ENCODE assay signal across 7 mouse cellular contexts in genomic region chr5:135806555-135807262, GRCm38 (mm10). TPM values are rescaled to one million over a fixed set of nuclear protein-coding genes. Genes with fewer than 3 reads are reported as not detected.
DNase-seq lines count a peak whose midpoint lies in the region; ATAC-seq lines count a peak whose summit lies in the region.

Gene Srrm3 (plus strand): TSS chr5:135806890.

- H3K27me3 ChIP-seq in midbrain, embryonic 14.5 days (ENCODE audit: control insufficient read depth, insufficient read depth, low read length): no peaks in the 10 kb centered on the region

- DNase-seq in adrenal gland, adult 2 months: peak; percentile 88
- peak; percentile 92 for DNase-seq in embryo, embryonic 11 days
- peak; percentile 82 for DNase-seq in gastrocnemius, postnatal 25 days
- DNase-seq in kidney, adult 11 months: peak; percentile 79
- peak; percentile 94 for DNase-seq in left cerebral cortex, postnatal 4 days
- peak; percentile 96 for DNase-seq in midbrain, embryonic 14.5 days
- DNase-seq in spleen, adult 12 weeks (ENCODE audit: low spot score): peak; percentile 80

- peak within 1 kb of the TSS; percentile 94 for H3K4me2 ChIP-seq in midbrain, embryonic 14.5 days (ENCODE audit: low read length)

- intact Hi-C loops in left cerebral cortex, postnatal 4 days (cut with DNase I): no loop called here

- H3K9me3 ChIP-seq in midbrain, embryonic 14.5 days (ENCODE audit: control insufficient read depth, low read length): no peaks in the 10 kb centered on the region

- peak within 1 kb of the TSS; percentile 68 for H3K27ac ChIP-seq in midbrain, embryonic 14.5 days (replicated peaks; ENCODE audit: low read depth, low read length)

- H3K36me3 ChIP-seq in midbrain, embryonic 14.5 days (ENCODE audit: control insufficient read depth, insufficient read depth, low read length): 0 out of 2 replicates have a peak, but pooled peaks cover 3% of the 10 kb centered on the region

- peaks cover 32% of the 10 kb centered on the region for H3K4me1 ChIP-seq in midbrain, embryonic 14.5 days (ENCODE audit: control insufficient read depth, insufficient read depth, low read length)

- peak within 1 kb of the TSS; percentile 59 for H3K4me3 ChIP-seq in midbrain, embryonic 14.5 days (replicated peaks; ENCODE audit: low read depth, low read length)

- WGBS in midbrain, embryonic 14.5 days: 4% methylated on average over 29 of the region's 29 CpGs

- peak; percentile 72 for ATAC-seq in midbrain, embryonic 14.5 days (ENCODE audit: low FRiP score, low TSS enrichment)

- peak within 1 kb of the TSS; percentile 96 for H3K9ac ChIP-seq in midbrain, embryonic 14.5 days (replicated peaks; ENCODE audit: low read length)

RNA-seq across cellular contexts. Expression of gene Srrm3, which starts in this region (rescaled TPM):
- total RNA-seq in adrenal gland, adult 2 months (2021): 1 to 10 TPM; 2.8 to 3.9 TPM
- 3.0 and 3.6 TPM in 2 replicates for polyA plus RNA-seq in adrenal gland, adult 2 months (2012; rRNA removed)
- total RNA-seq in gastrocnemius, postnatal 25 days (2021): under 1 TPM; 0.08 to 0.21 TPM
- total RNA-seq in left cerebral cortex, postnatal 4 days (2021): 10 to 100 TPM; 87.6 to 91.5 TPM
- 59.8 and 66.2 TPM in 2 replicates for polyA plus RNA-seq in midbrain, embryonic 14.5 days (2014; fragmentation: Nextera tagmentation; extraction: Ambion mirVana)

Comparison
In these comparisons a context has a peak if more than half of its experiments do, and no peak if none do; other contexts are left out.
1. Peak in every context shown above with its lines: DNase-seq, ATAC-seq, H3K4me3 ChIP-seq and H3K27ac ChIP-seq.
2. RNA of gene Srrm3 (total RNA-seq): 87.6 to 91.5 TPM in left cerebral cortex, postnatal 4 days; 2.8 to 3.9 TPM in adrenal gland, adult 2 months and 0.08 to 0.21 TPM in gastrocnemius, postnatal 25 days; every median in the first group is over 10 times any median in the second.
3. RNA of gene Srrm3 (polyA plus RNA-seq): 59.8 to 66.2 TPM in midbrain, embryonic 14.5 days; 3.0 to 3.6 TPM in adrenal gland, adult 2 months; every median in the first group is over 10 times any median in the second.
4. Peak in DNase-seq in gastrocnemius, postnatal 25 days; RNA of the gene not detected or under 1 TPM.